Mouse (Mus musculus): ENCODE data around the gene Clmn. TPM values are rescaled to one million over a fixed set of nuclear protein-coding genes. Genes with fewer than 3 reads are reported as not detected.
"Not testable (repeated sequence)": the region's sequence is repeated elsewhere in the genome, so short reads cannot be mapped to it uniquely, and the experiment has no call there.

Clmn gene
- total and polyA plus RNA-seq, 2 experiments from 2014 or later: 1.8 to 2.0 TPM

DNA sequence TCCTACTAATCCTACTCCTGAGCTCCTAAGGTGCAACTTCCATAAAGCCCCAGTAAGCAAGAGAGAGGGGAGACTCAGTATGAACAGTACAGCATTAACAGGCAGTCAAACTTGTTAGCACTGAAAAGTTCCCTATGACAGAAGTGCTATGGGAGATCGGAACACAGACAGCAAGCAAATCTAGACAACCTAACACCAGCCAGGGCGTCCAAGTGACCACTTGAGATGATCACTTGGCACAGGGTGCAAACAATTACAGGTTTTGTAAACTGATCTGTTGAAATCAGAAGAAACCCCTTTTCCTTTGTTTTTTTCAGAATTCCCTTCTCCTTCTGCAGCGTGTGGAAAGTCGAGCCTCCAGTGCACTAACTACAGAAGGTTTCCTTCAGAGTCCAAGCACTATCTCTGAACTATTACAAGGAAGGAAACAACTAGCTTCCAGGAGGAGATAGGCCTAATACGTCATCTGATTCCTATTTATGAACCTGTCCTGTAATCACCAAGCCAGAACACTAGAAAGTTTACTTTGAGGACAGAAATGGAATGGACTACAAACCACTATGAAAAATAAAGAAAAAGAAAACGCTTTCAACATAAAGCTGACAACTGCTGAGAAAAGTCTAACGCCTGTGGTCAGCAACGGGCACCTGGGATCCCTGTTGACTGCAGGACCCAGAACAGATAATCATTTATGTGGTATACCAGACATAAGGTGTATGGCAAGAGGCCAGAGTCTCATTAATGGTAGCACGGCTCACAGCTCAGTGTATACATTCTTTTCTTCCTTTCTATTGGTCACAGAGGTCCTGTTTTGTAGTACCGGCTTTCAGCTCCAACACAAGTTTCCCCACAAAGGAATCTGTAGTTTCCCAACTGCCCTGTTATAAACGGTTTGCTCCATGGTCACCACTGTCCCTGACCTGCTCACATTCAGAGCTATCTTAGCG, 123.8 kb downstream of the Clmn start:
- Histone ChIP-seq H3K27ac (ENCODE audit: low read depth, low read length) (no peak overlapping the region), H3K4me2 (ENCODE audit: low read depth) (no peak overlapping the region), H3K4me3 (ENCODE audit: low read depth, low read length) (no peak overlapping the region), H3K36me3 (ENCODE audit: insufficient read depth) (no peaks in the 10 kb centered on the region), H3K9me3 (ENCODE audit: low read length) (no peaks in the 10 kb centered on the region), H3K27me3 (ENCODE audit: insufficient read depth, low read length) (no peaks in the 10 kb centered on the region), H3K9ac (no peak overlapping the region), H3K4me1 (ENCODE audit: insufficient read depth) (peaks cover 23% of the 10 kb centered on the region)
- no peak for ATAC-seq
- whole genome bisulfite sequencing: 48% methylated on average over 12 of the region's 12 CpGs
- no peak for TF ChIP-seq CTCF (IDR thresholded peaks at IDR 0.05; ENCODE audit: low read depth)
- no peak for DNase-seq

DNA sequence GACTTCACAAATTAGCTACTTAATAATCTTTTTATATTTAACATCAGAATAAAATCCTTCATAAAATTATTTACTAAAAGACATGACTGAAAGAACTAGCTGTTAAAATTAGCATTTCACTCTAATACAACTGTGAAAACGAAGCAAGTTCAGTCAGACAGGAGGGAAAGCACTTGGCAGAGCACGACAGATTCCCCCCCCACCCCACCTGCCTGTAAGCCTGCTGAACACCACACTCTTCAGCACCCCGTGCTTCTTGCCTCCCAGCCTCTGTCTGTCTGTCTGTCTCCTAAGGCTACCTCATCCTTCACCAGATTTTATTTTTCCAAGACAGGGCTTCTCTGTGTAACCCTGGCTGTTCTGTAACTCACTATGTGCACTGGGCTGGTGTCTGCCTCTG, 125.9 kb downstream of the Clmn start:
- Histone ChIP-seq H3K4me1 (ENCODE audit: insufficient read depth) (peaks cover 18% of the 10 kb centered on the region; the same call in 1 of the 2 replicates), H3K27me3 (ENCODE audit: insufficient read depth, low read length) (no peaks in the 10 kb centered on the region), H3K9ac (no peak overlapping the region)

DNA sequence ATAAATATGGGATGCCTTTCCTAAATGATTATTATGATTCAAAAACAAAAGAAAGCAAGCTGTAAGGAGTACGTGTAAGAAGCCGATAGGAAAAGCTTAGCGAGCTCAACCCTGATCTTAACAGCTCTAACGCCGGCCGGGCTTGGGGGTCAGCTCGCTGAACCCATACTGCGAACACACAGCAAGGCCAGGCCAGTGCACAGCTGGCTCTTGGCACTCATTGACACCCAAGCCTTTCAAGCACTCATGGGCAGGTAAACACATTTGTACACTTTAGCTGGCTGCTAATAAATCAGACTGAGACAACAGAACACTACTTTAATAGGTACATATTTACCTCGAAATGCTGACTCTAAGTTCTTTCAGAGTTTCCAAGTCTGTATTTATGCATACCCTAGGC, 126.4 kb downstream of the Clmn start:
- Histone ChIP-seq H3K4me3 (ENCODE audit: low read depth, low read length) (no peak overlapping the region), H3K4me1 (ENCODE audit: insufficient read depth) (peaks cover 14% of the 10 kb centered on the region; the same call in 1 of the 2 replicates), H3K27ac (ENCODE audit: low read depth, low read length) (no peak overlapping the region), H3K9me3 (ENCODE audit: low read length) (no peaks in the 10 kb centered on the region), H3K9ac (no peak overlapping the region), H3K27me3 (ENCODE audit: insufficient read depth, low read length) (no peaks in the 10 kb centered on the region), H3K4me2 (ENCODE audit: low read depth) (no peak overlapping the region), H3K36me3 (ENCODE audit: insufficient read depth) (0 out of 2 replicates have a peak, but pooled peaks cover 4% of the 10 kb centered on the region)
- WGBS: 47% methylated on average over 9 of the region's 9 CpGs
- TF ChIP-seq CTCF (IDR thresholded peaks at IDR 0.05; ENCODE audit: low read depth): no peak
- DNase-seq (no peak), ATAC-seq (no peak)

More for the DNA sequence above, 125.9 kb downstream of the Clmn start:
- no peak overlapping the region for H3K4me2 ChIP-seq (ENCODE audit: low read depth)
- H3K36me3 ChIP-seq (ENCODE audit: insufficient read depth): 0 out of 2 replicates have a peak, but pooled peaks cover 4% of the 10 kb centered on the region
- H3K9me3 ChIP-seq (ENCODE audit: low read length): no peaks in the 10 kb centered on the region
- H3K27ac ChIP-seq (ENCODE audit: low read depth, low read length): no peak overlapping the region
- 0 out of 2 replicates have a peak, but pooled peaks have one; percentile 19 for ATAC-seq
- WGBS: 21% methylated on average over 3 of the region's 3 CpGs
- TF ChIP-seq CTCF (IDR thresholded peaks at IDR 0.05; ENCODE audit: low read depth): no peak
- H3K4me3 ChIP-seq (ENCODE audit: low read depth, low read length): no peak overlapping the region
- no peak for DNase-seq

DNA sequence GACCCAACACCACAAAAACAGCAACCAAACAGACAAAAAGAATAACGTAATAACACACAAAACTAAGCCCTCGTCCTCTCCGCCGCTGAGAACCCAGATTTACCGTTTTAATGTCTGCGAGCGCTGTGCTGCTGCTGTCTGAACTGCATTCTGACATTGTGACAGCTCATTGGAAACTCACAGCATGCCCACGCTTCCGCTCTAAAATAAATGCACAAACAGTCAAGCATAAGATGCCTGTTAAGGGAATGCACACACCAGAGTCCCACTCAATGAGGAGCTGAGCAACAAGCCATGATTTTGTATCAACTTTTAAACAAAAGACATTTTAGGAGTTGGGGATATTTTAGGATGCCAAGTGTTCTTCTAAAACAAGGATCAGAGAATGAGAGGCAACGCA, 127.2 kb downstream of the Clmn start:
- no peaks in the 10 kb centered on the region for H3K27me3 ChIP-seq (ENCODE audit: insufficient read depth, low read length)
- TF ChIP-seq CTCF (IDR thresholded peaks at IDR 0.05; ENCODE audit: low read depth): no peak
- H3K36me3 ChIP-seq (ENCODE audit: insufficient read depth): 0 out of 2 replicates have a peak, but pooled peaks cover 4% of the 10 kb centered on the region
- H3K9me3 ChIP-seq (ENCODE audit: low read length): no peaks in the 10 kb centered on the region
- H3K4me1 ChIP-seq (ENCODE audit: insufficient read depth): peaks cover 14% of the 10 kb centered on the region; the same call in 1 of the 2 replicates
- peak; percentile 28 for ATAC-seq
- no peak overlapping the region for H3K4me2 ChIP-seq (ENCODE audit: low read depth)
- H3K27ac ChIP-seq (ENCODE audit: low read depth, low read length): no peak overlapping the region
- H3K9ac ChIP-seq: no peak overlapping the region
- 29% methylated on average over 10 of the region's 10 CpGs for WGBS
- DNase-seq: peak; percentile 33
- H3K4me3 ChIP-seq (ENCODE audit: low read depth, low read length): no peak overlapping the region

DNA sequence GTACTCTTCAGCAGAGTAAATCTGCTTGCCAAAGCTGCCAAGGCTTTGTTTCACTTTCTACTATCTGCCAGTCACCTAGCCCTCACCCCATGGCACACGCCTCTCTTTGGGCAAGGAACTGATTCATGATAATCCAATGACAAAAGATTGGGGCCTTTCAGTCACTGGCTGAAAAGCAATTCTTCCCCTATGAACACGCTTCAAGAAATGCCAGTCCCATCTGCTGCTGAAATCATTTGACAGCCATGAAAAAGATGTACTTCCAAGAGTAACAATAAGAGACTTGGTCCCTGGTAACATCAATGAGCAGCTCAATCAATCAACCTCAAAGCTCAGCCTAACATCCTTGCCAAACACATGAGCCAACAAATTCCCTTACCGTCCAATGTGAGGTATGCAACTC, 128.9 kb downstream of the Clmn start:
- no peaks in the 10 kb centered on the region for H3K27me3 ChIP-seq (ENCODE audit: insufficient read depth, low read length)
- H3K9me3 ChIP-seq (ENCODE audit: low read length): no peaks in the 10 kb centered on the region
- peaks cover 8% of the 10 kb centered on the region for H3K36me3 ChIP-seq (ENCODE audit: insufficient read depth)
- H3K4me1 ChIP-seq (ENCODE audit: insufficient read depth): peaks cover 3% of the 10 kb centered on the region; the same call in 1 of the 2 replicates
- H3K4me3 ChIP-seq (ENCODE audit: low read depth, low read length): no peak overlapping the region
- no peak overlapping the region for H3K27ac ChIP-seq (ENCODE audit: low read depth, low read length)
- 10% methylated on average over 3 of the region's 3 CpGs for WGBS
- H3K4me2 ChIP-seq (ENCODE audit: low read depth): no peak overlapping the region
- no peak overlapping the region for H3K9ac ChIP-seq
- DNase-seq: no peak
- no peak for TF ChIP-seq CTCF (IDR thresholded peaks at IDR 0.05; ENCODE audit: low read depth)
- ATAC-seq: no peak

DNA sequence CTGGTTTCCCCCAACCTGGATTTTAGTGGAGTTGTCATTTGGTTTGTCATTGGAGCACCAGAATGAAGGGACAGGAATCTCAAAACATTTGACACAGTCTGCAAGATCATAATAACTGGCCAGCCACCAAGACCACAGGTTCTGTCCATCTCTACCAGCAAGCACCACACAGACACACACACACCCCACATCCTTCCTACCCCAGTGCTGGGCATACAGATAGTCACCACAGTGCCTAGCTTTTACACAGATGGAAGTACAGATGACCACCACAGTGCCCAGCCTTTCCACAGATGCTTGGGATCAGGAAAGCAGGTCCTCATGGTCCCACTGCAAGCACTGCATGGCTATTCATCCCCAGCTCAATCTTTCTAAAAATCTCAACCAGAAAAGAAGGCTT, 131.7 kb downstream of the Clmn start:
- Histone ChIP-seq H3K4me1 (ENCODE audit: insufficient read depth) (no peaks in the 10 kb centered on the region; the same call in 1 of the 2 replicates), H3K27ac (ENCODE audit: low read depth, low read length) (no peak overlapping the region), H3K4me2 (ENCODE audit: low read depth) (no peak overlapping the region), H3K27me3 (ENCODE audit: insufficient read depth, low read length) (no peaks in the 10 kb centered on the region), H3K9me3 (ENCODE audit: low read length) (no peaks in the 10 kb centered on the region), H3K4me3 (ENCODE audit: low read depth, low read length) (no peak overlapping the region), H3K9ac (no peak overlapping the region), H3K36me3 (ENCODE audit: insufficient read depth) (peaks cover 30% of the 10 kb centered on the region)
- ATAC-seq: no peak
- TF ChIP-seq CTCF (IDR thresholded peaks at IDR 0.05; ENCODE audit: low read depth): no peak
- DNase-seq: no peak

DNA sequence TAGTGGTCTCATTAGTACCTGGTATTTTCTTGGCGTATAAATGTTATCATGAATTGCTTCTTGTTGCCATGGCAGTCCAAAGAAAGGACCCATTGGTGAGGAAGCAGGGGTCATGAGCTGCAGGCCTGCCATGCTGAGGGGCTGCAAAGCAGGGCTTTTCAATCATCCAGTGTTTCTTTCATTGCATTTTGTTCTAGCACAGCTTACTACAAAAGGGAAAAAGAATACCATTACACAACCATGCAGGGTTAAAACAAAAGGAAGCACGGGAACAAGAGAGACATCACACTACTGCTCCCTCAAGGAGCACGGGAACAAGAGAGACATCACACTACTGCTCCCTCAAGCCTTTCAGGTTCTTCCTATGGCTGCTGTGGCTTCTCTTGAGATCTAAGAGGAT, 133.1 kb downstream of the Clmn start:
- Histone ChIP-seq H3K4me2 (ENCODE audit: low read depth) (no peak overlapping the region), H3K27me3 (ENCODE audit: insufficient read depth, low read length) (no peaks in the 10 kb centered on the region), H3K4me3 (ENCODE audit: low read depth, low read length) (no peak overlapping the region), H3K9me3 (ENCODE audit: low read length) (no peaks in the 10 kb centered on the region), H3K4me1 (ENCODE audit: insufficient read depth) (no peaks in the 10 kb centered on the region), H3K27ac (ENCODE audit: low read depth, low read length) (no peak overlapping the region), H3K9ac (no peak overlapping the region), H3K36me3 (ENCODE audit: insufficient read depth) (peaks cover 43% of the 10 kb centered on the region)
- no peak for TF ChIP-seq CTCF (IDR thresholded peaks at IDR 0.05; ENCODE audit: low read depth)
- WGBS: 4% methylated on average over 3 of the region's 3 CpGs
- DNase-seq: no peak
- peak; percentile 42; the same call in 1 of the 2 replicates for ATAC-seq

DNA sequence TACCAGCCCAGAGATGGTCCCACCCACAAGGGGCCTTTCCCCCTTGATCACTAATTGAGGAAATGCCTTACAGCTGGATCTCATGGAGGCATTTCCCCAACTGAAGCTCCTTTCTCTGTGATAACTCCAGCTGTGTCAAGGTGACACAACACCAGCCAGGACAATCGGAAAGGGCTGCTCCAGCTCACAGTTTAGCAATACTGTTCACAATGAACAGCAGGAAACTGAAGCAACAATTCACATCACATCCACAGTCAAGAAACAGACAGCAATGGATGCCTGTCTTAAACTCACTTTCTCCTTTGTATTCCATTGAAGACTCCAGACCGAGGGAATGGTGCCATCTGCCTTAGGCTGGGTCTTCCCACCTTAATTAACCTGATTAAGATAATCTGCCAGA, 138.4 kb downstream of the Clmn start:
- H3K4me2 ChIP-seq (ENCODE audit: low read depth); H3K9ac ChIP-seq; ATAC-seq; H3K27ac ChIP-seq (ENCODE audit: low read depth, low read length); DNase-seq; H3K4me3 ChIP-seq (ENCODE audit: low read depth, low read length); H3K9me3 ChIP-seq (ENCODE audit: low read length); H3K4me1 ChIP-seq (ENCODE audit: insufficient read depth); H3K27me3 ChIP-seq (ENCODE audit: insufficient read depth, low read length): not testable (repeated sequence)
- peaks cover 76% of the 10 kb centered on the region for H3K36me3 ChIP-seq (ENCODE audit: insufficient read depth)
- 77% methylated on average over 2 of the region's 2 CpGs for WGBS
